Mouse (Mus musculus) embryonic facial prominence, embryonic 11.5 days (tissue): ENCODE results near the gene Sema3b. TPM values are rescaled to one million over a fixed set of nuclear protein-coding genes. Genes with fewer than 3 reads are reported as not detected.
"Not testable (repeated sequence)": the region's sequence is repeated elsewhere in the genome, so short reads cannot be mapped to it uniquely, and the experiment has no call there.

Experiments used
- ATAC-seq: fragments of 200-750 bp; cut with Nextera tagmentation; replicated peaks from 2 replicates; pipeline ENCODE4 v1.8.0; 2017; ENCODE audit warnings: low read depth; ENCODE audit not compliant: insufficient number of reproducible peaks, low FRiP score, low TSS enrichment
- DNase-seq: peaks from one replicate; pipeline ENCODE4 v3.0.0-alpha.2; 2015; ENCODE audit warnings: low spot score
- H3K27ac ChIP-seq: fragments of 300-500 bp; sonication (generic); replicated peaks from 2 replicates; pipeline ENCODE4 v1.5.1; 2014; ENCODE audit warnings: mild to moderate bottlenecking, low read depth, low read length, control low read depth
- H3K27me3 ChIP-seq: fragments of 300-500 bp; sonication (generic); 2 replicates; pipeline ENCODE4 v1.6.1; 2014; ENCODE audit warnings: mild to moderate bottlenecking, low read length, moderate library complexity, mixed read lengths; ENCODE audit not compliant: control insufficient read depth, insufficient read depth
- H3K36me3 ChIP-seq: fragments of 300-500 bp; sonication (generic); replicated peaks from 2 replicates; pipeline ENCODE4 v1.6.1; 2014; ENCODE audit warnings: low read depth, mild to moderate bottlenecking, low read length, moderate library complexity, mixed read lengths; ENCODE audit not compliant: control insufficient read depth, insufficient read depth
- H3K4me1 ChIP-seq: fragments of 300-500 bp; sonication (generic); 2 replicates; pipeline ENCODE4 v1.6.1; 2014; ENCODE audit warnings: low read length, mixed read lengths; ENCODE audit not compliant: control insufficient read depth, insufficient read depth
- H3K4me2 ChIP-seq: fragments of 300-500 bp; sonication (generic); 2 replicates; pipeline ENCODE4 v1.6.1; 2014; ENCODE audit warnings: low read depth, mild to moderate bottlenecking, control low read depth, low read length, moderate library complexity
- H3K4me3 ChIP-seq: fragments of 300-500 bp; sonication (generic); 2 replicates; pipeline ENCODE4 v1.5.1; 2014; ENCODE audit warnings: low read depth, low read length, control low read depth
- H3K9ac ChIP-seq: fragments of 300-500 bp; sonication (generic); replicated peaks from 2 replicates; pipeline ENCODE4 v1.6.1; 2014; ENCODE audit warnings: mild to moderate bottlenecking, control low read depth, low read length
- H3K9me3 ChIP-seq: fragments of 300-500 bp; sonication (generic); replicated peaks from 2 replicates; pipeline ENCODE4 v1.6.1; 2016; ENCODE audit warnings: mild to moderate bottlenecking, low read length, inconsistent platforms, mixed read lengths; ENCODE audit not compliant: control insufficient read depth
- WGBS: fragments of 180-500 bp; shearing (Covaris S2); extraction: QIAGEN DNeasy Blood & Tissue Kit; methylation state at CpG from one replicate; pipeline ENCODE4 v1.1.7; 2014; 5-methylcytosine and 5-hydroxymethylcytosine counted together
- polyA plus RNA-seq: library from polyadenylated mRNA; unstranded; fragments of >200 nt; fragmentation: Nextera tagmentation; extraction: Ambion mirVana; gene quantifications from 2 replicates; pipeline ENCODE4 v1.2.1, GENCODE M21; 2014

Sema3b gene
- polyA plus RNA-seq, 1 experiment from 2014 or later: 1.3 TPM

- ATAC-seq (no peak), DNase-seq (no peak)
- WGBS: 77% methylated on average over 3 of the region's 3 CpGs
- no peaks in the 10 kb centered on the region for H3K9me3 ChIP-seq
- no peaks in the 10 kb centered on the region; the same call in 1 of the 2 replicates for H3K4me1 ChIP-seq
- no peaks in the 10 kb centered on the region for H3K27me3 ChIP-seq
- no peak within 1 kb of the TSS; the same call in 1 of the 2 replicates for H3K27ac ChIP-seq
- H3K9ac ChIP-seq: no peak within 1 kb of the TSS; the same call in 1 of the 2 replicates
- H3K36me3 ChIP-seq: peaks cover 3% of the 10 kb centered on the region; the same call in 1 of the 2 replicates
- H3K4me2 ChIP-seq: no peak within 1 kb of the TSS
- H3K4me3 ChIP-seq: no peak within 1 kb of the TSS
These were observed 30.4 kb downstream of the Sema3b start, which contains the start of gene Naa80 for GRCm38 (mm10) chr9:107578587-107578986. Naa80 (plus strand) TSS chr9:107578887.

DNA sequence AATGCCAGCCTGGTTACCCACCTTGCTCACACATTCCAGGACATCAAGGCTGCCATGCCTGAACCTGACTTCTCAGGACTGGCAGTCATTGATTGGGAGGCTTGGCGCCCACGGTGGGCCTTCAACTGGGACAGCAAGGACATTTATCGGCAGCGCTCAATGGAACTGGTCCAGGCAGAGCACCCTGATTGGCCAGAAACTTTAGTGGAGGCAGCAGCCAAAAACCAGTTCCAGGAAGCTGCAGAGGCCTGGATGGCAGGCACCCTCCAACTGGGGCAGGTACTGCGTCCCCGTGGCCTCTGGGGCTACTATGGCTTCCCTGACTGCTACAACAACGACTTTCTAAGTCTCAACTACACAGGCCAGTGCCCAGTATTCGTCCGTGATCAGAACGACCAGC is 31.2 kb downstream of the Sema3b start:
- Histone ChIP-seq H3K4me1 (no peaks in the 10 kb centered on the region; the same call in 1 of the 2 replicates), H3K9me3 (no peaks in the 10 kb centered on the region), H3K4me3 (no peak overlapping the region), H3K27me3 (no peaks in the 10 kb centered on the region), H3K27ac (no peak overlapping the region), H3K36me3 (peaks cover 3% of the 10 kb centered on the region; the same call in 1 of the 2 replicates), H3K4me2 (no peak overlapping the region), H3K9ac (no peak overlapping the region)
- no peak for ATAC-seq
- WGBS: 93% methylated on average over 10 of the region's 10 CpGs
- no peak for DNase-seq

- Histone ChIP-seq H3K9ac (peak within 1 kb of the TSS; percentile 63), H3K4me2 (peak within 1 kb of the TSS; percentile 65), H3K4me1 (no peaks in the 10 kb centered on the region; the same call in 1 of the 2 replicates), H3K27ac (peak within 1 kb of the TSS; percentile 53), H3K36me3 (peaks cover 7% of the 10 kb centered on the region), H3K27me3 (no peaks in the 10 kb centered on the region), H3K9me3 (no peaks in the 10 kb centered on the region), H3K4me3 (peak within 1 kb of the TSS; percentile 33)
- DNase-seq (peak; percentile 86), ATAC-seq (peak; percentile 64)
- WGBS: 19% methylated on average over 16 of the region's 16 CpGs
These were observed 32.5 kb downstream of the Sema3b start, which contains the start of gene Hyal1 for GRCm38 (mm10) chr9:107576357-107577107. Hyal1 (plus strand) TSS chr9:107576927.

DNA sequence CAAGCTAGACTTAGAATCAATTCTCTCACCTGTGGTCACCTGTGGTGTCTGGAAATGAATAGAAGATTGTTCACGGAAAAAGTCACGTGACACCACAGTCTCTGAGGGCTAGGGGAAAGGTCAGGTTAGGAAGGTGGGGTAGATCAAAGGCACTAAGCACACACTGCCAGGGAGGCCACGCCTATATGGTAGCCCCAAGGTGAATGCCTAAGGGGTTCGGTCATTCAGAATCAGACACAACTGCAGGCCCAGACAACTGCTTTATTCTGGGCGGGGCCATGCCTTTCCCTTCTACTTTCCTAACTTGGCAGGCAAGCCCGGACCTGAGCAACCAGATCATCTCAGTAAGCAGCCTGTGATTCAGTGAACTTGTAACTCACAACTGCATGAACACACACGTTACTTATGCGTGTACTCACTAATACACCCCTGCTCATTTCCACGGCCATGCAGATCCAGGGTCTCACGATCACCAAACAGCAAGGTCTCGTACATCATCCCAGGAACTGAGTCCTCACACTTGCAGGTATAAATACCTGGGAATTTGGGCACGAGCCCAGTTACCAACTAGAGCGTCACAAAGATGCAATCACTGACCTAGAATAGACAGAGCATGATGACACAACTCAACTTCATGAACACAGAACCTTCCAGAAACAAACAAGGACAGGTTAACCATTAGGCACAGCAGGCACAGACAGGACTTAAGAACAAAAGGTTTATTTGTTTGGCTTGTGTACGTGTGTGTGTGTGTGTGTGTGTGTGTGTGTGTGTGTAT is 33.3 kb downstream of the Sema3b start:
- no peaks in the 10 kb centered on the region for H3K9me3 ChIP-seq
- 85% methylated on average over 14 of the region's 14 CpGs for WGBS
- H3K4me3 ChIP-seq: no peak overlapping the region
- no peaks in the 10 kb centered on the region for H3K27me3 ChIP-seq
- H3K9ac ChIP-seq: no peak overlapping the region
- H3K27ac ChIP-seq: no peak overlapping the region
- DNase-seq: peak; percentile 44
- no peak for ATAC-seq
- peaks cover 7% of the 10 kb centered on the region for H3K36me3 ChIP-seq
- H3K4me2 ChIP-seq: no peak overlapping the region
- H3K4me1 ChIP-seq: no peaks in the 10 kb centered on the region; the same call in 1 of the 2 replicates

DNA sequence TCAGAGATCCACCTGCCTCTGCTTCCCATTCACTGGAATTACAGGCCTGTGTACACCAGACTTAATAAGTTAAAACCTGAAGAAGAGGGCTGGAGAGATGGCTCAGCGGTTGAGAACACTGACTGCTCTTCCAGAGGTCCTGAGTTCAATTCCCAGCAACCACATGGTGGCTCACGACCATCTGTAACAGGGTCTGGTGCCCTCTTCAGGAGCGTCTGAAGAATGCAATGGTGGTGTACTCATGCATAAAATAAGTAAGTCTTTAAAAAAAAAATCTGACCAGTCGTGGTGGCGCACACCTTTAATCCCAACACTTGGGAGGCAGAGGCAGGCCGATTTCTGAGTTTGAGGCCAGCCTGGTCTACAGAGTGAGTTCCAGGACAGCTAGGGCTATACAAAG is 35.3 kb downstream of the Sema3b start:
- H3K4me1 ChIP-seq, H3K4me3 ChIP-seq, H3K9ac ChIP-seq, H3K4me2 ChIP-seq, ATAC-seq, H3K36me3 ChIP-seq, DNase-seq, H3K9me3 ChIP-seq, H3K27ac ChIP-seq, H3K27me3 ChIP-seq: not testable (repeated sequence)
- 83% methylated on average over 6 of the region's 6 CpGs for WGBS

- H3K9me3 ChIP-seq: no peaks in the 10 kb centered on the region
- WGBS: 90% methylated on average over 2 of the region's 2 CpGs
- H3K9ac ChIP-seq: no peak overlapping the region
- no peak for ATAC-seq
- no peak overlapping the region; the same call in 1 of the 2 replicates for H3K4me3 ChIP-seq
- no peak for DNase-seq
- H3K27me3 ChIP-seq: no peaks in the 10 kb centered on the region
- H3K36me3 ChIP-seq: peaks cover 7% of the 10 kb centered on the region
- 0 out of 2 replicates have a peak, but pooled peaks cover 6% of the 10 kb centered on the region for H3K4me1 ChIP-seq
- no peak overlapping the region for H3K4me2 ChIP-seq
- H3K27ac ChIP-seq: no peak overlapping the region
These were observed 36.7 kb downstream of the Sema3b start for GRCm38 (mm10) chr9:107572327-107572662.

- Histone ChIP-seq H3K4me2 (no peak overlapping the region), H3K27me3 (no peaks in the 10 kb centered on the region), H3K9ac (no peak overlapping the region), H3K9me3 (no peaks in the 10 kb centered on the region), H3K4me3 (no peak overlapping the region; the same call in 1 of the 2 replicates), H3K36me3 (peaks cover 7% of the 10 kb centered on the region), H3K4me1 (0 out of 2 replicates have a peak, but pooled peaks cover 6% of the 10 kb centered on the region), H3K27ac (no peak overlapping the region)
- whole genome bisulfite sequencing: 92% methylated on average over 22 of the region's 22 CpGs
- DNase-seq (no peak), ATAC-seq (no peak)
These were observed 37.3 kb downstream of the Sema3b start for GRCm38 (mm10) chr9:107571534-107572326.
